Mouse (Mus musculus): Measurements from ENCODE around the gene Thbs1. TPM values are rescaled to one million over a fixed set of nuclear protein-coding genes. Genes with fewer than 3 reads are reported as not detected.

The Thbs1 gene
- 4.5 and 4.9 TPM in 2 replicates for polyA plus RNA-seq (2014; fragmentation: Nextera tagmentation; extraction: Ambion mirVana)

- Histone ChIP-seq H3K4me3 (ENCODE audit: low read depth, low read length) (peak within 1 kb of the TSS; percentile 37), H3K9ac (replicated peaks; ENCODE audit: low read depth, low read length) (peak within 1 kb of the TSS; percentile 32), H3K9me3 (ENCODE audit: control insufficient read depth, low read length) (no peaks in the 10 kb centered on the region), H3K36me3 (ENCODE audit: control insufficient read depth, insufficient read depth, low read length) (no peaks in the 10 kb centered on the region), H3K27me3 (ENCODE audit: control insufficient read depth, insufficient read depth, low read length) (no peaks in the 10 kb centered on the region), H3K4me2 (ENCODE audit: low read depth, low read length) (peak within 1 kb of the TSS; percentile 71), H3K4me1 (ENCODE audit: control insufficient read depth, insufficient read depth, low read length) (peaks cover 11% of the 10 kb centered on the region; the same call in 1 of the 2 replicates), H3K27ac (ENCODE audit: low read depth, low read length) (no peak within 1 kb of the TSS)
- peak; percentile 65 for ATAC-seq (ENCODE audit: low read depth)
- under 1% methylated on average over 36 of the region's 36 CpGs for WGBS
Measured at GRCm38 (mm10) chr2:118111488-118112131, at the start of gene Thbs1. Thbs1 (plus strand) TSS chr2:118111876.

- 91% methylated on average over 11 of the region's 11 CpGs for WGBS
Measured at GRCm38 (mm10) chr2:118064121-118064764, 47.4 kb upstream of the Thbs1 start.

GRCm38 (mm10) chr2:118066065-118066770 is 45.5 kb upstream of the Thbs1 start:
- Histone ChIP-seq H3K27me3 (ENCODE audit: control insufficient read depth, insufficient read depth, low read length) (no peaks in the 10 kb centered on the region), H3K9me3 (ENCODE audit: control insufficient read depth, low read length) (no peaks in the 10 kb centered on the region), H3K4me2 (ENCODE audit: low read depth, low read length) (no peak overlapping the region), H3K4me3 (ENCODE audit: low read depth, low read length) (no peak overlapping the region), H3K4me1 (ENCODE audit: control insufficient read depth, insufficient read depth, low read length) (no peaks in the 10 kb centered on the region), H3K9ac (replicated peaks; ENCODE audit: low read depth, low read length) (no peak overlapping the region), H3K27ac (ENCODE audit: low read depth, low read length) (no peak overlapping the region), H3K36me3 (ENCODE audit: control insufficient read depth, insufficient read depth, low read length) (no peaks in the 10 kb centered on the region)
- no peak for ATAC-seq (ENCODE audit: low read depth)
- 77% methylated on average over 8 of the region's 8 CpGs for WGBS

More at GRCm38 (mm10) chr2:118064121-118064764, 47.4 kb upstream of the Thbs1 start:
- no peak for ATAC-seq (ENCODE audit: low read depth)
- no peak overlapping the region for H3K4me2 ChIP-seq (ENCODE audit: low read depth, low read length)
- no peaks in the 10 kb centered on the region for H3K36me3 ChIP-seq (ENCODE audit: control insufficient read depth, insufficient read depth, low read length)
- H3K27me3 ChIP-seq (ENCODE audit: control insufficient read depth, insufficient read depth, low read length) = no peaks in the 10 kb centered on the region
- no peaks in the 10 kb centered on the region for H3K4me1 ChIP-seq (ENCODE audit: control insufficient read depth, insufficient read depth, low read length)
- H3K4me3 ChIP-seq (ENCODE audit: low read depth, low read length) = no peak overlapping the region
- H3K27ac ChIP-seq (ENCODE audit: low read depth, low read length) = no peak overlapping the region
- no peaks in the 10 kb centered on the region for H3K9me3 ChIP-seq (ENCODE audit: control insufficient read depth, low read length)
- H3K9ac ChIP-seq (replicated peaks; ENCODE audit: low read depth, low read length) = no peak overlapping the region

- WGBS = 88% methylated on average over 5 of the region's 5 CpGs
- H3K4me3 ChIP-seq (ENCODE audit: low read depth, low read length) = no peak overlapping the region
- no peak overlapping the region for H3K9ac ChIP-seq (replicated peaks; ENCODE audit: low read depth, low read length)
Measured at GRCm38 (mm10) chr2:118069975-118070374, 41.7 kb upstream of the Thbs1 start.

GRCm38 (mm10) chr2:118072811-118073372 is 38.8 kb upstream of the Thbs1 start:
- no peaks in the 10 kb centered on the region for H3K27me3 ChIP-seq (ENCODE audit: control insufficient read depth, insufficient read depth, low read length)
- H3K4me3 ChIP-seq (ENCODE audit: low read depth, low read length) = no peak overlapping the region
- H3K9ac ChIP-seq (replicated peaks; ENCODE audit: low read depth, low read length) = no peak overlapping the region
- H3K4me2 ChIP-seq (ENCODE audit: low read depth, low read length) = no peak overlapping the region
- H3K9me3 ChIP-seq (ENCODE audit: control insufficient read depth, low read length) = no peaks in the 10 kb centered on the region
- ATAC-seq (ENCODE audit: low read depth) = no peak
- H3K27ac ChIP-seq (ENCODE audit: low read depth, low read length) = no peak overlapping the region
- WGBS = 91% methylated on average over 7 of the region's 7 CpGs
- H3K4me1 ChIP-seq (ENCODE audit: control insufficient read depth, insufficient read depth, low read length) = no peaks in the 10 kb centered on the region
- no peaks in the 10 kb centered on the region for H3K36me3 ChIP-seq (ENCODE audit: control insufficient read depth, insufficient read depth, low read length)

More at GRCm38 (mm10) chr2:118069975-118070374, 41.7 kb upstream of the Thbs1 start:
- no peaks in the 10 kb centered on the region for H3K27me3 ChIP-seq (ENCODE audit: control insufficient read depth, insufficient read depth, low read length)
- no peak for ATAC-seq (ENCODE audit: low read depth)
- H3K36me3 ChIP-seq (ENCODE audit: control insufficient read depth, insufficient read depth, low read length) = no peaks in the 10 kb centered on the region
- no peak overlapping the region for H3K4me2 ChIP-seq (ENCODE audit: low read depth, low read length)
- no peaks in the 10 kb centered on the region for H3K4me1 ChIP-seq (ENCODE audit: control insufficient read depth, insufficient read depth, low read length)
- H3K9me3 ChIP-seq (ENCODE audit: control insufficient read depth, low read length) = no peaks in the 10 kb centered on the region
- H3K27ac ChIP-seq (ENCODE audit: low read depth, low read length) = no peak overlapping the region

GRCm38 (mm10) chr2:118074030-118074429 is 37.6 kb upstream of the Thbs1 start:
- H3K36me3 ChIP-seq (ENCODE audit: control insufficient read depth, insufficient read depth, low read length) = no peaks in the 10 kb centered on the region
- WGBS = 48% methylated on average over 2 of the region's 2 CpGs
- no peak for ATAC-seq (ENCODE audit: low read depth)
- no peak overlapping the region for H3K27ac ChIP-seq (ENCODE audit: low read depth, low read length)
- no peak overlapping the region for H3K4me2 ChIP-seq (ENCODE audit: low read depth, low read length)
- no peaks in the 10 kb centered on the region for H3K27me3 ChIP-seq (ENCODE audit: control insufficient read depth, insufficient read depth, low read length)
- H3K4me3 ChIP-seq (ENCODE audit: low read depth, low read length) = no peak overlapping the region
- H3K4me1 ChIP-seq (ENCODE audit: control insufficient read depth, insufficient read depth, low read length) = no peaks in the 10 kb centered on the region
- no peak overlapping the region for H3K9ac ChIP-seq (replicated peaks; ENCODE audit: low read depth, low read length)
- H3K9me3 ChIP-seq (ENCODE audit: control insufficient read depth, low read length) = no peaks in the 10 kb centered on the region

GRCm38 (mm10) chr2:118075165-118075564 is 36.5 kb upstream of the Thbs1 start:
- Histone ChIP-seq H3K9me3 (ENCODE audit: control insufficient read depth, low read length) (no peaks in the 10 kb centered on the region), H3K4me3 (ENCODE audit: low read depth, low read length) (no peak overlapping the region), H3K4me2 (ENCODE audit: low read depth, low read length) (no peak overlapping the region), H3K4me1 (ENCODE audit: control insufficient read depth, insufficient read depth, low read length) (no peaks in the 10 kb centered on the region), H3K27ac (ENCODE audit: low read depth, low read length) (no peak overlapping the region), H3K9ac (replicated peaks; ENCODE audit: low read depth, low read length) (no peak overlapping the region), H3K27me3 (ENCODE audit: control insufficient read depth, insufficient read depth, low read length) (no peaks in the 10 kb centered on the region), H3K36me3 (ENCODE audit: control insufficient read depth, insufficient read depth, low read length) (no peaks in the 10 kb centered on the region)
- WGBS = 92% methylated on average over 4 of the region's 4 CpGs
- ATAC-seq (ENCODE audit: low read depth) = no peak

- Histone ChIP-seq H3K4me1 (ENCODE audit: control insufficient read depth, insufficient read depth, low read length) (no peaks in the 10 kb centered on the region), H3K27ac (ENCODE audit: low read depth, low read length) (no peak overlapping the region), H3K27me3 (ENCODE audit: control insufficient read depth, insufficient read depth, low read length) (no peaks in the 10 kb centered on the region), H3K36me3 (ENCODE audit: control insufficient read depth, insufficient read depth, low read length) (no peaks in the 10 kb centered on the region), H3K9me3 (ENCODE audit: control insufficient read depth, low read length) (no peaks in the 10 kb centered on the region), H3K9ac (replicated peaks; ENCODE audit: low read depth, low read length) (no peak overlapping the region), H3K4me2 (ENCODE audit: low read depth, low read length) (no peak overlapping the region), H3K4me3 (ENCODE audit: low read depth, low read length) (no peak overlapping the region)
- no peak for ATAC-seq (ENCODE audit: low read depth)
- 88% methylated on average over 4 of the region's 4 CpGs for WGBS
Measured at GRCm38 (mm10) chr2:118079131-118079530, 32.5 kb upstream of the Thbs1 start.

Measured in neural tube, embryonic 14.5 days (tissue).